Mouse (Mus musculus) spleen, adult 2 months (tissue): Measurements from ENCODE around the gene Hspbp1.

Source experiments
- CTCF ChIP-seq: fragments of 200-500 bp; IDR thresholded peaks from 2 replicates; pipeline ENCODE4 v1.5.1; 2011; ENCODE audit warnings: mild to moderate bottlenecking, inconsistent platforms; ENCODE audit not compliant: insufficient read depth, insufficient read length, insufficient replicate concordance; ENCODE audit errors: extremely low read depth
- POLR2A ChIP-seq: fragments of 200-500 bp; IDR thresholded peaks from 2 replicates; pipeline ENCODE4 v1.6.1; 2011; ENCODE audit warnings: low read depth, low read length, inconsistent platforms

GRCm38 (mm10) chr7:4670655-4671255 is 14.1 kb downstream of the Hspbp1 start:
- no peak for TF ChIP-seq CTCF
- TF ChIP-seq POLR2A, result no peak
